Mouse (Mus musculus) megakaryocyte-erythroid progenitor cell, adult 5-6 weeks (primary cell): Measurements from ENCODE around the gene Clec2d. TPM values are rescaled to one million over a fixed set of nuclear protein-coding genes. Genes with fewer than 3 reads are reported as not detected.

Source experiments
- total RNA-seq, 2 experiments: library from RNA; stranded (forward) in 1 of 2; stranded (reverse) in 1 of 2; fragments of 200-1000, 215-1000 nt in 1 of 2; fragments of >200 nt in 1 of 2; fragmentation: Nextera tagmentation in 1 of 2; gene quantifications; 2 replicates each; pipeline ENCODE4 v1.2.3; 2014 to 2017

Gene Clec2d
- total RNA-seq, 2 experiments from 2014 or later: 18.0 to 78.9 TPM

Other genes starting within 250 kb of the Clec2d start
- not detected in 2 replicates for gene Clec2g, start 246.2 kb upstream of the Clec2d start, total RNA-seq (2014; fragmentation: Nextera tagmentation)
- gene Clec2g, start 246.2 kb upstream of the Clec2d start, total RNA-seq (2017): not detected in 2 replicates
- 0.96 TPM in 1 of 2 replicates, not detected in the other for gene Klrb1f, start 134.7 kb upstream of the Clec2d start, total RNA-seq (2014; fragmentation: Nextera tagmentation)
- gene Klrb1f, start 134.7 kb upstream of the Clec2d start, total RNA-seq (2017): 1.6 and 3.3 TPM in 2 replicates
- not detected in 2 replicates for gene Clec2e, start 79.7 kb upstream of the Clec2d start, total RNA-seq (2014; fragmentation: Nextera tagmentation)
- gene Clec2e, start 79.7 kb upstream of the Clec2d start, total RNA-seq (2017): not detected in 2 replicates
- 7.0 and 12.2 TPM in 2 replicates for gene Cd69, start 94.8 kb downstream of the Clec2d start, total RNA-seq (2014; fragmentation: Nextera tagmentation)
- gene Cd69, start 94.8 kb downstream of the Clec2d start, total RNA-seq (2017): 57.7 and 71.1 TPM in 2 replicates
- not detected in 2 replicates for gene 4922502D21Rik, start 151.2 kb downstream of the Clec2d start, total RNA-seq (2014; fragmentation: Nextera tagmentation)
- not detected in 2 replicates for gene 4922502D21Rik, start 151.2 kb downstream of the Clec2d start, total RNA-seq (2017)
- 0.37 and 4.4 TPM in 2 replicates for gene Clec12a, start 162.1 kb downstream of the Clec2d start, total RNA-seq (2014; fragmentation: Nextera tagmentation)
- gene Clec12a, start 162.1 kb downstream of the Clec2d start, total RNA-seq (2017): 3.4 and 6.6 TPM in 2 replicates
- gene Clec12b, start 205.3 kb downstream of the Clec2d start, total RNA-seq (2014; fragmentation: Nextera tagmentation): not detected in 2 replicates
- gene Clec12b, start 205.3 kb downstream of the Clec2d start, total RNA-seq (2017): not detected in 2 replicates
- gene Clec1b, start 216.7 kb downstream of the Clec2d start, total RNA-seq (2014; fragmentation: Nextera tagmentation): 0.47 TPM in 1 of 2 replicates, not detected in the other
- 2.8 TPM in 1 of 2 replicates, not detected in the other for gene Clec1b, start 216.7 kb downstream of the Clec2d start, total RNA-seq (2017)
- gene Clec9a, start 228.2 kb downstream of the Clec2d start, total RNA-seq (2014; fragmentation: Nextera tagmentation): not detected in 2 replicates
- gene Clec9a, start 228.2 kb downstream of the Clec2d start, total RNA-seq (2017): 0.47 and 0.53 TPM in 2 replicates